In the genomic region with DNA sequence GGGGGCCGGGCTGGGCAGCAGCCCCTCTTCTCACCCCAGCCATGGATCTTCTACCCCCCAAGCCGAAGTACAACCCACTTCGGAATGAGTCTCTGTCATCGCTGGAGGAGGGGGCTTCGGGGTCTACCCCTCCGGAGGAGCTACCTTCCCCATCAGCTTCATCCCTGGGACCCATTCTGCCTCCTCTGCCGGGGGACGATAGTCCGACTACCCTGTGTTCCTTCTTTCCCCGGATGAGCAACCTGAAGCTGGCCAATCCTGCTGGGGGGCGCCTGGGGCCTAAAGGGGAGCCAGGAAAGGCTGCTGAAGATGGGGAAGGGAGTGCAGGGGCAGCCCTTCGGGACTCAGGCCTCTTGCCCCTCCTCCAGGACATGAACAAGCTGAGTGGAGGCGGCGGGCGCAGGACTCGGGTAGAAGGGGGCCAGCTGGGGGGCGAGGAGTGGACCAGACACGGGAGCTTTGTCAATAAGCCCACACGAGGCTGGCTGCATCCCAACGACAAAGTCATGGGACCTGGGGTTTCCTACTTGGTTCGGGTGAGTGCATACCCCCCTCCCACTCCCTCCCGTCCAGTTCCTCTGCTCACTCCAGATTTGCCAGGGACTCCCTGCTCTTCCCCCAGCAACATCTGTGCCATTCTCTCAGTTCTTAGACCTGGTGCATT, we compare ENCODE assay signal across 8 mouse cellular contexts. TPM values are rescaled to one million over a fixed set of nuclear protein-coding genes. Genes with fewer than 3 reads are reported as not detected.
DNase-seq lines count a peak whose midpoint lies in the region; ATAC-seq and TF ChIP-seq lines count a peak whose summit lies in the region.

No protein-coding gene starts in this region.

- peaks cover 61% of the 10 kb centered on the region for H3K4me1 ChIP-seq in heart, embryonic 13.5 days
- peaks cover 28% of the 10 kb centered on the region for H3K4me1 ChIP-seq in limb, embryonic 14.5 days (ENCODE audit: control insufficient read depth, insufficient read depth, low read length)
- H3K4me1 ChIP-seq in neural tube, embryonic 11.5 days (ENCODE audit: control insufficient read depth, insufficient read depth, low read length) = peaks cover 23% of the 10 kb centered on the region

- TF ChIP-seq POLR2A in limb, embryonic 14.5 days (IDR thresholded peaks at IDR 0.05; ENCODE audit: borderline replicate concordance, extremely low read depth, insufficient read depth, insufficient read length) = no peak

- peaks cover 38% of the 10 kb centered on the region for H3K36me3 ChIP-seq in heart, embryonic 13.5 days
- peaks cover 40% of the 10 kb centered on the region for H3K36me3 ChIP-seq in limb, embryonic 14.5 days (ENCODE audit: control insufficient read depth, insufficient read depth, low read length)
- H3K36me3 ChIP-seq in neural tube, embryonic 11.5 days (ENCODE audit: control insufficient read depth, insufficient read depth, low read length) = no peaks in the 10 kb centered on the region

- H3K4me3 ChIP-seq in heart, embryonic 13.5 days = peak overlapping the region; percentile 63
- peak overlapping the region; percentile 61 for H3K4me3 ChIP-seq in limb, embryonic 14.5 days (replicated peaks; ENCODE audit: low read length)
- H3K4me3 ChIP-seq in neural tube, embryonic 11.5 days (ENCODE audit: low read depth, low read length) = peak overlapping the region; percentile 39

- ATAC-seq in heart, embryonic 13.5 days (ENCODE audit: extremely low read depth, insufficient number of reproducible peaks, low FRiP score, low TSS enrichment) = no peak
- ATAC-seq in limb, embryonic 14.5 days (ENCODE audit: low FRiP score, low read depth) = no peak
- ATAC-seq in neural tube, embryonic 11.5 days (ENCODE audit: insufficient read depth, low FRiP score, low TSS enrichment) = no peak

- peak overlapping the region; percentile 89 for H3K9ac ChIP-seq in heart, embryonic 13.5 days
- H3K9ac ChIP-seq in limb, embryonic 14.5 days (ENCODE audit: low read depth, low read length, severe bottlenecking) = peak overlapping the region; percentile 65
- H3K9ac ChIP-seq in neural tube, embryonic 11.5 days (ENCODE audit: low read length) = peak overlapping the region; percentile 63

- peak overlapping the region; percentile 98 for H3K27ac ChIP-seq in heart, embryonic 13.5 days (replicated peaks)
- H3K27ac ChIP-seq in limb, embryonic 14.5 days (replicated peaks; ENCODE audit: low read depth, low read length) = peak overlapping the region; percentile 80
- 0 out of 2 replicates have a peak overlapping the region, but pooled peaks have one; percentile 39 for H3K27ac ChIP-seq in neural tube, embryonic 11.5 days (ENCODE audit: low read depth, low read length)

- peak overlapping the region; percentile 84 for H3K4me2 ChIP-seq in heart, embryonic 13.5 days
- H3K4me2 ChIP-seq in limb, embryonic 14.5 days (replicated peaks; ENCODE audit: low read depth, low read length, severe bottlenecking) = peak overlapping the region; percentile 66
- peak overlapping the region; percentile 58 for H3K4me2 ChIP-seq in neural tube, embryonic 11.5 days (ENCODE audit: low read depth)

- no peaks in the 10 kb centered on the region for H3K27me3 ChIP-seq in heart, embryonic 13.5 days (replicated peaks)
- H3K27me3 ChIP-seq in limb, embryonic 14.5 days (ENCODE audit: control insufficient read depth, insufficient read depth, low read length) = no peaks in the 10 kb centered on the region
- no peaks in the 10 kb centered on the region for H3K27me3 ChIP-seq in neural tube, embryonic 11.5 days (ENCODE audit: control insufficient read depth, insufficient read depth, low read length)

- no peaks in the 10 kb centered on the region for H3K9me3 ChIP-seq in heart, embryonic 13.5 days
- no peaks in the 10 kb centered on the region for H3K9me3 ChIP-seq in limb, embryonic 14.5 days (ENCODE audit: control insufficient read depth, low read length)
- no peaks in the 10 kb centered on the region for H3K9me3 ChIP-seq in neural tube, embryonic 11.5 days (ENCODE audit: control insufficient read depth, low read length)

- DNase-seq in embryo, embryonic 10.5 days (ENCODE audit: low spot score) = peak; percentile 28
- DNase-seq in embryo, embryonic 10 days (ENCODE audit: low spot score) = no peak
- peak; percentile 39 for DNase-seq in Muller cell, postnatal 12 days (ENCODE audit: inconsistent ontology term)
- peak; percentile 60 for DNase-seq in limb, embryonic 14.5 days (ENCODE audit: low spot score)
- no peak for DNase-seq in neural tube, embryonic 11.5 days (ENCODE audit: low spot score)
- no peak for DNase-seq in layer of hippocampus, adult 11-12 months (ENCODE audit: low spot score)
- no peak for DNase-seq in spleen, adult 18-20 months

- 6% methylated on average over 22 of the region's 22 CpGs for WGBS in heart, embryonic 13.5 days
- 5% methylated on average over 21 of the region's 22 CpGs for WGBS in limb, embryonic 14.5 days
- WGBS in neural tube, embryonic 11.5 days = 5% methylated on average over 22 of the region's 22 CpGs

RNA-seq across cellular contexts. Expression of a gene that starts 3.7 kb away (rescaled TPM):
- polyA plus RNA-seq in heart, embryonic 13.5 days (2015; fragmentation: Nextera tagmentation; extraction: Ambion mirVana) = 63.4 and 66.1 TPM in 2 replicates
- 134 and 166 TPM in 2 replicates for polyA plus RNA-seq in limb, embryonic 14.5 days (2012; rRNA removed)
- 72.5 and 80.0 TPM in 2 replicates for polyA plus RNA-seq in limb, embryonic 14.5 days (2014; fragmentation: Nextera tagmentation; extraction: Ambion mirVana)
- polyA plus RNA-seq in neural tube, embryonic 11.5 days (2014; fragmentation: Nextera tagmentation; extraction: Ambion mirVana) = 43.9 and 48.0 TPM in 2 replicates

RNA-seq across cellular contexts. Expression of a gene that starts 3.8 kb away (rescaled TPM):
- 339 and 400 TPM in 2 replicates for polyA plus RNA-seq in heart, embryonic 13.5 days (2015; fragmentation: Nextera tagmentation; extraction: Ambion mirVana)
- polyA plus RNA-seq in limb, embryonic 14.5 days (2012; rRNA removed) = 247 and 268 TPM in 2 replicates
- 473 and 476 TPM in 2 replicates for polyA plus RNA-seq in limb, embryonic 14.5 days (2014; fragmentation: Nextera tagmentation; extraction: Ambion mirVana)
- 432 and 463 TPM in 2 replicates for polyA plus RNA-seq in neural tube, embryonic 11.5 days (2014; fragmentation: Nextera tagmentation; extraction: Ambion mirVana)

RNA-seq across cellular contexts. Expression of a gene that starts 8.1 kb away (rescaled TPM):
- polyA plus RNA-seq in heart, embryonic 13.5 days (2015; fragmentation: Nextera tagmentation; extraction: Ambion mirVana) = 24.3 and 24.8 TPM in 2 replicates
- 83.4 and 121 TPM in 2 replicates for polyA plus RNA-seq in limb, embryonic 14.5 days (2012; rRNA removed)
- 58.3 and 65.3 TPM in 2 replicates for polyA plus RNA-seq in limb, embryonic 14.5 days (2014; fragmentation: Nextera tagmentation; extraction: Ambion mirVana)
- 55.7 and 59.8 TPM in 2 replicates for polyA plus RNA-seq in neural tube, embryonic 11.5 days (2014; fragmentation: Nextera tagmentation; extraction: Ambion mirVana)

RNA-seq across cellular contexts. Expression of a gene that starts 10.3 kb away (rescaled TPM):
- polyA plus RNA-seq in heart, embryonic 13.5 days (2015; fragmentation: Nextera tagmentation; extraction: Ambion mirVana) = 30.3 and 32.0 TPM in 2 replicates
- 32.8 and 36.0 TPM in 2 replicates for polyA plus RNA-seq in limb, embryonic 14.5 days (2012; rRNA removed)
- polyA plus RNA-seq in limb, embryonic 14.5 days (2014; fragmentation: Nextera tagmentation; extraction: Ambion mirVana) = 26.8 and 27.1 TPM in 2 replicates
- polyA plus RNA-seq in neural tube, embryonic 11.5 days (2014; fragmentation: Nextera tagmentation; extraction: Ambion mirVana) = 29.4 and 30.9 TPM in 2 replicates

RNA-seq across cellular contexts. Expression of a gene that starts 14.6 kb away (rescaled TPM):
- polyA plus RNA-seq in heart, embryonic 13.5 days (2015; fragmentation: Nextera tagmentation; extraction: Ambion mirVana) = 61.3 and 64.1 TPM in 2 replicates
- polyA plus RNA-seq in limb, embryonic 14.5 days (2012; rRNA removed) = 31.4 and 32.8 TPM in 2 replicates
- polyA plus RNA-seq in limb, embryonic 14.5 days (2014; fragmentation: Nextera tagmentation; extraction: Ambion mirVana) = 17.9 and 21.2 TPM in 2 replicates
- 8.6 and 9.1 TPM in 2 replicates for polyA plus RNA-seq in neural tube, embryonic 11.5 days (2014; fragmentation: Nextera tagmentation; extraction: Ambion mirVana)

Comparison
In these comparisons a context has a peak if more than half of its experiments do, and no peak if none do; other contexts are left out.
1. DNase-seq: peak in embryo, embryonic 10.5 days (single experiment), Muller cell, postnatal 12 days (single experiment) and limb, embryonic 14.5 days (single experiment); none in embryo, embryonic 10 days (single experiment), neural tube, embryonic 11.5 days (single experiment), layer of hippocampus, adult 11-12 months (single experiment) and spleen, adult 18-20 months (0 of 2).
2. H3K27ac ChIP-seq: peak in every context shown above with its lines; median percentile 98 in heart, embryonic 13.5 days; 80 in limb, embryonic 14.5 days; 39 in neural tube, embryonic 11.5 days.
3. Peak in every context shown above with its lines, with median percentiles within 50 percentile points of each other: H3K4me2 ChIP-seq, H3K4me3 ChIP-seq and H3K9ac ChIP-seq.